Mouse (Mus musculus): Measurements from ENCODE around the gene Utp15. TPM values are rescaled to one million over a fixed set of nuclear protein-coding genes. Genes with fewer than 3 reads are reported as not detected.

Gene Utp15
- 37.3 and 38.9 TPM in 2 replicates for polyA plus RNA-seq (2015; fragmentation: Nextera tagmentation; extraction: Ambion mirVana)

- H3K9me3 ChIP-seq (ENCODE audit: control insufficient read depth, low read length): no peaks in the 10 kb centered on the region
- peak within 1 kb of the TSS; percentile 96 for H3K4me2 ChIP-seq (ENCODE audit: low read length)
- peak within 1 kb of the TSS; percentile 93 for H3K27ac ChIP-seq (ENCODE audit: low read length)
- peak within 1 kb of the TSS; percentile 73 for H3K4me3 ChIP-seq (replicated peaks; ENCODE audit: low read length)
- peak; percentile 99 for ATAC-seq
- H3K4me1 ChIP-seq (replicated peaks; ENCODE audit: control insufficient read depth, insufficient read depth, low read length): peaks cover 21% of the 10 kb centered on the region
- no peaks in the 10 kb centered on the region for H3K27me3 ChIP-seq (replicated peaks; ENCODE audit: control insufficient read depth, insufficient read depth, low read length)
- H3K9ac ChIP-seq (replicated peaks; ENCODE audit: low read depth, low read length): peak within 1 kb of the TSS; percentile 86
- under 1% methylated on average over 71 of the region's 71 CpGs for WGBS
- H3K36me3 ChIP-seq (ENCODE audit: control insufficient read depth, insufficient read depth): peaks cover 15% of the 10 kb centered on the region
Measured at GRCm38 (mm10) chr13:98262636-98263457, at the start of gene Utp15, which contains the start of gene Ankra2. Gene Utp15 (minus strand): TSS chr13:98263041. Gene Ankra2 (plus strand): TSS chr13:98263074.

- 96% methylated on average over 5 of the region's 5 CpGs for WGBS
- no peak for ATAC-seq
Measured at GRCm38 (mm10) chr13:98311597-98311996, 48.8 kb upstream of the Utp15 start.

GRCm38 (mm10) chr13:98308724-98309123 is 45.9 kb upstream of the Utp15 start:
- no peak for ATAC-seq
- WGBS: 83% methylated on average over 4 of the region's 4 CpGs
- H3K36me3 ChIP-seq (ENCODE audit: control insufficient read depth, insufficient read depth): peaks cover 32% of the 10 kb centered on the region

More at GRCm38 (mm10) chr13:98311597-98311996, 48.8 kb upstream of the Utp15 start:
- Histone ChIP-seq H3K27me3 (replicated peaks; ENCODE audit: control insufficient read depth, insufficient read depth, low read length) (no peaks in the 10 kb centered on the region), H3K4me3 (replicated peaks; ENCODE audit: low read length) (no peak overlapping the region), H3K9me3 (ENCODE audit: control insufficient read depth, low read length) (no peaks in the 10 kb centered on the region), H3K4me2 (ENCODE audit: low read length) (no peak overlapping the region), H3K36me3 (ENCODE audit: control insufficient read depth, insufficient read depth) (peaks cover 32% of the 10 kb centered on the region), H3K4me1 (replicated peaks; ENCODE audit: control insufficient read depth, insufficient read depth, low read length) (peaks cover 14% of the 10 kb centered on the region), H3K9ac (replicated peaks; ENCODE audit: low read depth, low read length) (no peak overlapping the region), H3K27ac (ENCODE audit: low read length) (no peak overlapping the region)

GRCm38 (mm10) chr13:98308004-98308403 is 45.2 kb upstream of the Utp15 start:
- Histone ChIP-seq H3K27me3 (replicated peaks; ENCODE audit: control insufficient read depth, insufficient read depth, low read length) (no peaks in the 10 kb centered on the region), H3K4me1 (replicated peaks; ENCODE audit: control insufficient read depth, insufficient read depth, low read length) (peaks cover 7% of the 10 kb centered on the region; the same call in 1 of the 2 replicates), H3K9me3 (ENCODE audit: control insufficient read depth, low read length) (no peaks in the 10 kb centered on the region), H3K4me2 (ENCODE audit: low read length) (no peak overlapping the region), H3K27ac (ENCODE audit: low read length) (no peak overlapping the region), H3K9ac (replicated peaks; ENCODE audit: low read depth, low read length) (no peak overlapping the region), H3K36me3 (ENCODE audit: control insufficient read depth, insufficient read depth) (peaks cover 30% of the 10 kb centered on the region), H3K4me3 (replicated peaks; ENCODE audit: low read length) (no peak overlapping the region)
- ATAC-seq: no peak
- 80% methylated on average over 5 of the region's 5 CpGs for WGBS

More at GRCm38 (mm10) chr13:98308724-98309123, 45.9 kb upstream of the Utp15 start:
- H3K4me2 ChIP-seq (ENCODE audit: low read length): no peak overlapping the region
- H3K9me3 ChIP-seq (ENCODE audit: control insufficient read depth, low read length): no peaks in the 10 kb centered on the region
- no peaks in the 10 kb centered on the region for H3K27me3 ChIP-seq (replicated peaks; ENCODE audit: control insufficient read depth, insufficient read depth, low read length)
- H3K4me1 ChIP-seq (replicated peaks; ENCODE audit: control insufficient read depth, insufficient read depth, low read length): peaks cover 7% of the 10 kb centered on the region; the same call in 1 of the 2 replicates
- no peak overlapping the region for H3K4me3 ChIP-seq (replicated peaks; ENCODE audit: low read length)
- H3K27ac ChIP-seq (ENCODE audit: low read length): no peak overlapping the region
- H3K9ac ChIP-seq (replicated peaks; ENCODE audit: low read depth, low read length): no peak overlapping the region

GRCm38 (mm10) chr13:98306852-98307475 is 44.1 kb upstream of the Utp15 start:
- H3K9me3 ChIP-seq (ENCODE audit: control insufficient read depth, low read length): no peaks in the 10 kb centered on the region
- 55% methylated on average over 14 of the region's 14 CpGs for WGBS
- H3K36me3 ChIP-seq (ENCODE audit: control insufficient read depth, insufficient read depth): peaks cover 24% of the 10 kb centered on the region
- no peak overlapping the region for H3K4me3 ChIP-seq (replicated peaks; ENCODE audit: low read length)
- no peak overlapping the region for H3K9ac ChIP-seq (replicated peaks; ENCODE audit: low read depth, low read length)
- H3K4me2 ChIP-seq (ENCODE audit: low read length): no peak overlapping the region
- no peak for ATAC-seq
- 0 out of 2 replicates have a peak overlapping the region, but pooled peaks have one; percentile 6 for H3K27ac ChIP-seq (ENCODE audit: low read length)
- no peaks in the 10 kb centered on the region for H3K27me3 ChIP-seq (replicated peaks; ENCODE audit: control insufficient read depth, insufficient read depth, low read length)
- H3K4me1 ChIP-seq (replicated peaks; ENCODE audit: control insufficient read depth, insufficient read depth, low read length): peaks cover 7% of the 10 kb centered on the region; the same call in 1 of the 2 replicates

GRCm38 (mm10) chr13:98306393-98306792 is 43.6 kb upstream of the Utp15 start:
- peak; percentile 56 for ATAC-seq
- no peaks in the 10 kb centered on the region for H3K27me3 ChIP-seq (replicated peaks; ENCODE audit: control insufficient read depth, insufficient read depth, low read length)
- H3K27ac ChIP-seq (ENCODE audit: low read length): 0 out of 2 replicates have a peak overlapping the region, but pooled peaks have one; percentile 3
- WGBS: 26% methylated on average over 5 of the region's 5 CpGs
- H3K9me3 ChIP-seq (ENCODE audit: control insufficient read depth, low read length): no peaks in the 10 kb centered on the region
- no peak overlapping the region for H3K4me3 ChIP-seq (replicated peaks; ENCODE audit: low read length)
- H3K4me2 ChIP-seq (ENCODE audit: low read length): no peak overlapping the region
- H3K9ac ChIP-seq (replicated peaks; ENCODE audit: low read depth, low read length): no peak overlapping the region
- peaks cover 7% of the 10 kb centered on the region; the same call in 1 of the 2 replicates for H3K4me1 ChIP-seq (replicated peaks; ENCODE audit: control insufficient read depth, insufficient read depth, low read length)
- H3K36me3 ChIP-seq (ENCODE audit: control insufficient read depth, insufficient read depth): peaks cover 18% of the 10 kb centered on the region

- Histone ChIP-seq H3K27ac (ENCODE audit: low read length) (no peak overlapping the region), H3K4me3 (replicated peaks; ENCODE audit: low read length) (no peak overlapping the region), H3K27me3 (replicated peaks; ENCODE audit: control insufficient read depth, insufficient read depth, low read length) (no peaks in the 10 kb centered on the region), H3K9ac (replicated peaks; ENCODE audit: low read depth, low read length) (no peak overlapping the region), H3K36me3 (ENCODE audit: control insufficient read depth, insufficient read depth) (peaks cover 9% of the 10 kb centered on the region), H3K4me1 (replicated peaks; ENCODE audit: control insufficient read depth, insufficient read depth, low read length) (peaks cover 7% of the 10 kb centered on the region; the same call in 1 of the 2 replicates), H3K4me2 (ENCODE audit: low read length) (no peak overlapping the region), H3K9me3 (ENCODE audit: control insufficient read depth, low read length) (no peaks in the 10 kb centered on the region)
- no peak for ATAC-seq
- WGBS: 92% methylated on average over 9 of the region's 9 CpGs
Measured at GRCm38 (mm10) chr13:98305257-98305656, 42.4 kb upstream of the Utp15 start.

- 45% methylated on average over 21 of the region's 21 CpGs for WGBS
- 0 out of 2 replicates have a peak, but pooled peaks cover 2% of the 10 kb centered on the region for H3K4me1 ChIP-seq (replicated peaks; ENCODE audit: control insufficient read depth, insufficient read depth, low read length)
- no peak overlapping the region for H3K27ac ChIP-seq (ENCODE audit: low read length)
- H3K27me3 ChIP-seq (replicated peaks; ENCODE audit: control insufficient read depth, insufficient read depth, low read length): no peaks in the 10 kb centered on the region
- no peak overlapping the region for H3K4me3 ChIP-seq (replicated peaks; ENCODE audit: low read length)
- H3K4me2 ChIP-seq (ENCODE audit: low read length): peak overlapping the region; percentile 42
- H3K9ac ChIP-seq (replicated peaks; ENCODE audit: low read depth, low read length): peak overlapping the region; percentile 39
- no peaks in the 10 kb centered on the region for H3K9me3 ChIP-seq (ENCODE audit: control insufficient read depth, low read length)
- H3K36me3 ChIP-seq (ENCODE audit: control insufficient read depth, insufficient read depth): no peaks in the 10 kb centered on the region
- ATAC-seq: peak; percentile 82
Measured at GRCm38 (mm10) chr13:98298833-98299758, 36.3 kb upstream of the Utp15 start.

Measured in forebrain, embryonic 16.5 days (tissue).